Mouse (Mus musculus): ENCODE measurements at regions not wholly inside any gene's neighbourhood (a gene's known extent, or its start where the extent isn't known, plus 50 kb on each side); places are given as distances from the start of the nearest gene placed in this dataset.

GRCm38 (mm10) chr8:127811338-127811737 is 547.1 kb upstream of the Nrp1 start:
- DNase-seq (ENCODE audit: low spot score), result no peak

- DNase-seq (ENCODE audit: low spot score), result no peak
These were observed 543.5 kb upstream of the Nrp1 start for GRCm38 (mm10) chr8:127814785-127815523.

GRCm38 (mm10) chr8:127820741-127821170 is 537.6 kb upstream of the Nrp1 start:
- no peak for DNase-seq (ENCODE audit: low spot score)

GRCm38 (mm10) chr8:127821646-127822045 is 536.8 kb upstream of the Nrp1 start:
- DNase-seq (ENCODE audit: low spot score), result no peak

- no peak for DNase-seq (ENCODE audit: low spot score)
These were observed 533.4 kb upstream of the Nrp1 start for GRCm38 (mm10) chr8:127825041-127825440.

GRCm38 (mm10) chr8:127827826-127828225 is 530.6 kb upstream of the Nrp1 start:
- DNase-seq (ENCODE audit: low spot score), result no peak

- DNase-seq (ENCODE audit: low spot score), result no peak
These were observed 528.7 kb upstream of the Nrp1 start for GRCm38 (mm10) chr8:127829659-127830058.

- DNase-seq (ENCODE audit: low spot score), result no peak
These were observed 524.4 kb upstream of the Nrp1 start for GRCm38 (mm10) chr8:127834006-127834405.

GRCm38 (mm10) chr8:127836410-127837206 is 521.8 kb upstream of the Nrp1 start:
- DNase-seq (ENCODE audit: low spot score), result no peak

- DNase-seq (ENCODE audit: low spot score), result no peak
These were observed 520.1 kb upstream of the Nrp1 start for GRCm38 (mm10) chr8:127838311-127838710.

GRCm38 (mm10) chr8:127847332-127848018 is 510.9 kb upstream of the Nrp1 start:
- DNase-seq (ENCODE audit: low spot score), result no peak

- no peak for DNase-seq (ENCODE audit: low spot score)
These were observed 508.5 kb upstream of the Nrp1 start for GRCm38 (mm10) chr8:127849926-127850325.

- DNase-seq (ENCODE audit: low spot score), result peak; percentile 9
These were observed 502.6 kb upstream of the Nrp1 start for GRCm38 (mm10) chr8:127855653-127856300.

GRCm38 (mm10) chr8:127856351-127857135 is 501.9 kb upstream of the Nrp1 start:
- peak; percentile 15 for DNase-seq (ENCODE audit: low spot score)

- no peak for DNase-seq (ENCODE audit: low spot score)
These were observed 499.4 kb upstream of the Nrp1 start for GRCm38 (mm10) chr8:127859036-127859435.

- peak; percentile 64 for DNase-seq (ENCODE audit: low spot score)
These were observed 498.0 kb upstream of the Nrp1 start for GRCm38 (mm10) chr8:127860376-127860775.

GRCm38 (mm10) chr8:127860891-127861290 is 497.5 kb upstream of the Nrp1 start:
- peak; percentile 12 for DNase-seq (ENCODE audit: low spot score)

GRCm38 (mm10) chr8:127884641-127885040 is 473.8 kb upstream of the Nrp1 start:
- DNase-seq (ENCODE audit: low spot score), result no peak

- no peak for DNase-seq (ENCODE audit: low spot score)
These were observed 473.2 kb upstream of the Nrp1 start for GRCm38 (mm10) chr8:127885211-127885610.

- DNase-seq (ENCODE audit: low spot score), result no peak
These were observed 472.6 kb upstream of the Nrp1 start for GRCm38 (mm10) chr8:127885831-127886230.

- DNase-seq (ENCODE audit: low spot score), result no peak
These were observed 467.7 kb upstream of the Nrp1 start for GRCm38 (mm10) chr8:127890729-127891128.

Measured in retina, embryonic 14.5 days (tissue).